Mouse (Mus musculus) gonadal fat pad, adult 2 months (tissue): ENCODE measurements around the gene Hsd17b14. TPM values are rescaled to one million over a fixed set of nuclear protein-coding genes. Genes with fewer than 3 reads are reported as not detected.

Experiments used
- DNase-seq: peaks from one replicate; pipeline ENCODE4 v3.0.0-alpha.2; 2012; ENCODE audit warnings: low read depth
- polyA plus RNA-seq: library from polyadenylated mRNA; depleted of rRNA; stranded (reverse); fragments of >200 nt; gene quantifications from 2 replicates; pipeline ENCODE4 v1.2.3, GENCODE M21; 2012; rRNA removed

Hsd17b14 gene
- polyA plus RNA-seq, 1 experiment: 6.3 TPM

DNA sequence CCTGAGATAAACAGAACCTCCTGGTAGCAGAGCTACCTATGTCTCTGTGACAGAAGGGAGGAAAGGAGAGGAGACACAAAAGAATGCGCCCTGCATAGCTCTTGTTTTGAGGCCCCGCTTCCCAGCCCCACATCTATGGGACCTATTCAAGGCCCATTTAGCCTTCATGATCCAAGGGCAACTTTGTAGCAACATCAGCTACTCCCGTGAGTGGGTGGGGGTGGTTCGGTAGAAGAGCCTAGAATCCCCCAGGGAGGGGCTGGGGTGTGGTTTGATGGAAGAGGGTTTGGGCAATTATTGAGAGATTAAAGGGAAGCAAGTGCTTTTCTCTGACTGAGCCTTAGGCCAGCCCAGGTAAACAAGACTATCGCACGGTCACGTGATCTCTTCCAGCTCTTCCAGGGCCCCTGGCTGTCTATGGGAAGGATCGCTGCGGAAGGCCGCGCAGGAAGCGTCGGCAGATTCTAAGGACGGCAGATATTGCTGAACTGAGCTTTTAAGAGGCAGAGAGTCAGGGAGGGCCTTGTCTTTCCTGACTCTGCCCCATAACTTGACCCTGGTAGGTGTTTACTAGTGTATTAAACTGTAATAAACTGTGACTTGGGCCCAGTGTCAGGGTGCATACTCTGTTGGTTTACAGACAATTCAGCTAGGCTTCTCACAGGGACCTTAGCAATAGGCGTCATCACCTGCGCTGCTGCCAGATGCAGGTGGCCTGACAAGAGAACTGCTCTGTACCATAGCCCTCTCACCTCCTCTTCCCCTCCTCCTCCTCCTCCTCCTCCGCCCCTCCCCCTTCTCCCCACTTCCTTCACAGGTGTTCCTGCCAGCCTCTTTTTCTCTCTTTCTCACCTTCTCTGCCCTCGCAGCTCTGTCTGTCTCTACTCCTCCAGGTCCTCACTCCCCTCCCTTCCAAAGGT lies 44.5 kb downstream of the Hsd17b14 start:
- DNase-seq: no peak

DNA sequence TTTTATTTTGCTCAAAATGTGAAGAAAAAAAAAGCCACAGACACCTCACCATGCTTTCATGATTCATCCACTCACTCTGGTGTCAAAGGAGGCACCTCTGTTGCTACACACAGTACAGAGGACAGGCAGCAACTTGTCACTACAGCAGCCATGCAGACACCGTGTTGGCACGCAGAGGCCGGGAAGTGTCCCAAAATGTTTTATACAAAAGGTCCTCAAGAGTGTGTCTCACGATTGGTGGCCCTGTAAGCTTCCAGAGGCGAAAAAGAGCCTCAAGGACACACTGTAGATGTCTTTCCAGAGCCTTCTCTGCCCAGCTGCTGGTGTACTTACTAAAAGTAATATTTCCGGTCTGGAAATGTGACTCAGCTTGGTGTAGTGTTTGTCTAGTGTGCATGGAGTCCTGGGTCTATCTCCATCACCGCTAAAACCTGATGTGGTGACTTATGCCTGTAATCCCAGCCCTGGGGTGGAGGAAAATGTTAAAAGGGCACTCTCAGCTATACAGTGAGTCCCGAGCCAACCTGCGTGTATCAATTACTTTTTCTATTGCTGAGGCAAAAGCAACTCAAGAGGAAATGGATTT lies 51.1 kb downstream of the Hsd17b14 start:
- DNase-seq: no peak

DNA sequence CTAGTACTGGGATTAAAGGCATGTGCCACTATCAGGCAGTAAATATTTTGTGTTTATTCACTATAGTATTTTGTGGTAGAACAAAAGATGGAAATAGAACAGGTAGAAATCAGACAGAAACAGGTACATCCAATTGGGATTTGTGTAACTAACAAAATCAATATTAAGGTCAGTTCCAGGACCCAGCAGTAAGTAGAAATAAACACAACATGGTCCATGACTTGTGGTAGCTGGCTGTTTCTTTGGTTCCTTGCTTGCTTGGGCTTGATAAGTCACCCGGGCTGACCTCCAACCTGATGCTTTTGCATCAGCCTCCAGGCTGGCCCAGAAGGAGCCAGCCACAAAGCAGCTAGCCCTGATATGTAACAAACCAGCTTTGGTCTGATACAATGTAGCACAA lies 54.8 kb downstream of the Hsd17b14 start:
- DNase-seq: no peak

DNA sequence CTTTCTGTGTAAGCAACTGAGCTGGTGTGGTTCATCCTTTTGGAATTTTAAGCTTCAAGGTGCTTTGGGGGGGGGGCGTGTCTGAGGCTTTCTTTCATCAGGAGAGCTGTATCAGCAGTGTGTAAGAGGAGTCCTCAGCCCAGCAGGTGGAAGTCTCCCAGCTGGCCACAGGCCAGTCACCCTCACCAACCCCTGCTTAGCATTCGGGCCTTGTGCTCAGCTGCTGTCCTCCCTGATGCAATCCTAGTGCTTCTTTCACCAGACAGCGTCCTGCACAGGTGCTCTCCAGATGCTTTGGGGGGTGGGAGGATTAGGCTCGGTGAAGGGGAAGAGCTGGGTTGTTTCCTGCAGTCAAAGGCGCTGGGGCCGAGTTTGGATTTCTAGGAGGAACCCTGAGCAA lies 61.6 kb downstream of the Hsd17b14 start:
- DNase-seq: no peak

DNA sequence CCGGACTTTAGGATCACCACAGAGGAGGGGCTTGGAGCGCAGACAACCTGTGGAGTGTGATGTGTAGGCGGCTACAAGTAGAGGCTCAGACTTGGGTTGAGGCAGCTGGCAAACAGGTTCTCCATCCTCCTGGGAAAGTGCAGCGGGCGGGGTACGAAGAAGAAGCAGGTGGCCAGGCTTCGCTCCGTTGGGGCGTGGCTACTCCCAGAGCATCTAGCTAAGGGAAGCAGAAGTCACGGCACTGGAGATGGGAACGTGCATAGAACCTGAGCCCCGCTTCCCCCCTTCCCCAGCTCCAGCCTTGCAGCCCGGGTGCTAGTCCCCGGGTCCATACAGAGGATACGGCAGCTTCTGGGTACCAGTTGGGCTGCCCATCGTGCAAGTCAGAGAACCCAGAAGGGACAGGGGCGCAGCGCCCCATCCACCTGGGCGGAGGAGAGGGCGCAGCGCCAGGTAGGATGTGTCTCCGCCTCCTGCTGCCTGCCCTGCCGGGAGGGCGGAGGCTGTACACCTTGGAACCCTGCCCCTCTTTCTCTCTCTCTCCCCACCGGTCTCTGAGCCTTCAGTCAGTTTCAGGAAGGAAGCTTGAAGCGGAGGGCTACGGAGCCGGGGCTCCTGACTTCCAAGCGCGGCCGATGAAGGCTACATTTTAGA lies 62.5 kb downstream of the Hsd17b14 start, which contains the start of gene Fut1:
Fut1 (plus strand) TSS at position 248 of the 654 bp plus-strand sequence.
- no peak for DNase-seq

Other genes starting within 250 kb of the Hsd17b14 start
- gene Trpm4, start 221.1 kb upstream of the Hsd17b14 start, polyA plus RNA-seq: 41.6 and 48.8 TPM in 2 replicates
- gene Hrc, start 219.6 kb upstream of the Hsd17b14 start, polyA plus RNA-seq: 0.42 and 0.48 TPM in 2 replicates
- 3.0 and 3.1 TPM in 2 replicates for gene Ppfia3, start 187.9 kb upstream of the Hsd17b14 start, polyA plus RNA-seq
- gene Lin7b, start 184.3 kb upstream of the Hsd17b14 start, polyA plus RNA-seq: 5.7 and 7.2 TPM in 2 replicates
- gene Snrnp70, start 159.2 kb upstream of the Hsd17b14 start, polyA plus RNA-seq: 216 and 217 TPM in 2 replicates
- gene Kcna7, start 149.2 kb upstream of the Hsd17b14 start, polyA plus RNA-seq: 0.27 and 0.28 TPM in 2 replicates
- gene Ntf5, start 141.2 kb upstream of the Hsd17b14 start, polyA plus RNA-seq: 1.8 and 2.6 TPM in 2 replicates
- gene Lhb, start 134.1 kb upstream of the Hsd17b14 start, polyA plus RNA-seq: 0.80 and 2.1 TPM in 2 replicates
- 75.3 and 76.4 TPM in 2 replicates for gene Gys1, start 120.0 kb upstream of the Hsd17b14 start, polyA plus RNA-seq
- 46.0 and 47.8 TPM in 2 replicates for gene Ruvbl2, start 116.8 kb upstream of the Hsd17b14 start, polyA plus RNA-seq
- gene Ftl1, start 95.0 kb upstream of the Hsd17b14 start, polyA plus RNA-seq: 2,754 and 3,247 TPM in 2 replicates
- gene Bax, start 88.0 kb upstream of the Hsd17b14 start, polyA plus RNA-seq: 92.8 and 104 TPM in 2 replicates
- 2.5 and 2.6 TPM in 2 replicates for gene Tulp2, start 73.0 kb upstream of the Hsd17b14 start, polyA plus RNA-seq
- 1.2 and 6.9 TPM in 2 replicates for gene Gm45808, start 68.1 kb upstream of the Hsd17b14 start, polyA plus RNA-seq
- gene Dhdh, start 66.1 kb upstream of the Hsd17b14 start, polyA plus RNA-seq: 15.6 and 16.4 TPM in 2 replicates
- 540 and 702 TPM in 2 replicates for gene Nucb1, start 44.5 kb upstream of the Hsd17b14 start, polyA plus RNA-seq
- gene Ppp1r15a, start 28.6 kb upstream of the Hsd17b14 start, polyA plus RNA-seq: 19.6 and 24.0 TPM in 2 replicates
- gene Plekha4, start 28.6 kb upstream of the Hsd17b14 start, polyA plus RNA-seq: 13.5 and 13.9 TPM in 2 replicates
- gene Bcat2, start 15.3 kb downstream of the Hsd17b14 start, polyA plus RNA-seq: 111 and 127 TPM in 2 replicates
- 2.0 TPM in 2 replicates for gene Fgf21, start 60.6 kb downstream of the Hsd17b14 start, polyA plus RNA-seq
- 24.1 and 36.6 TPM in 2 replicates for gene Fut1, start 62.4 kb downstream of the Hsd17b14 start, polyA plus RNA-seq
- 0.58 and 0.75 TPM in 2 replicates for gene Izumo1, start 66.9 kb downstream of the Hsd17b14 start, polyA plus RNA-seq
- gene Rasip1, start 72.6 kb downstream of the Hsd17b14 start, polyA plus RNA-seq: 24.9 and 25.9 TPM in 2 replicates
- gene Mamstr, start 85.1 kb downstream of the Hsd17b14 start, polyA plus RNA-seq: 6.1 and 7.7 TPM in 2 replicates
- 1.1 and 2.9 TPM in 2 replicates for gene Fut2, start 111.5 kb downstream of the Hsd17b14 start, polyA plus RNA-seq
- gene Ntn5, start 129.1 kb downstream of the Hsd17b14 start, polyA plus RNA-seq: 0.85 and 2.7 TPM in 2 replicates
- gene Sec1, start 139.5 kb downstream of the Hsd17b14 start, polyA plus RNA-seq: 1.7 and 2.8 TPM in 2 replicates
- gene Car11, start 144.9 kb downstream of the Hsd17b14 start, polyA plus RNA-seq: 9.1 and 11.8 TPM in 2 replicates
- 31.0 and 50.0 TPM in 2 replicates for gene Dbp, start 150.2 kb downstream of the Hsd17b14 start, polyA plus RNA-seq
- gene Rpl18, start 160.6 kb downstream of the Hsd17b14 start, polyA plus RNA-seq: 1,223 and 1,429 TPM in 2 replicates
- gene Sphk2, start 163.1 kb downstream of the Hsd17b14 start, polyA plus RNA-seq: 50.0 and 52.1 TPM in 2 replicates
- 2.6 and 2.7 TPM in 2 replicates for gene Fam83e, start 166.3 kb downstream of the Hsd17b14 start, polyA plus RNA-seq
- 0.93 and 1.3 TPM in 2 replicates for gene Spaca4, start 170.9 kb downstream of the Hsd17b14 start, polyA plus RNA-seq
- gene Lmtk3, start 228.8 kb downstream of the Hsd17b14 start, polyA plus RNA-seq: 2.7 and 3.6 TPM in 2 replicates
- 22.6 and 37.0 TPM in 2 replicates for gene Sult2b1, start 229.8 kb downstream of the Hsd17b14 start, polyA plus RNA-seq